Mouse (Mus musculus) C2C12 (cell line): ENCODE results near the gene Serpina6.

ENCODE experiments used
- CTCF ChIP-seq: IDR thresholded peaks from one replicate; pipeline ENCODE4 v1.5.1; 2011; ENCODE audit not compliant: control insufficient read depth, insufficient read depth, insufficient read length
- MAX ChIP-seq: IDR thresholded peaks from one replicate; pipeline ENCODE4 v1.6.1; 2011; ENCODE audit warnings: mild to moderate bottlenecking, control low read depth
- MYOD1 ChIP-seq: IDR thresholded peaks from one replicate; pipeline ENCODE4 v1.6.1; 2011; ENCODE audit warnings: low read depth; ENCODE audit not compliant: control insufficient read depth, insufficient read length
- USF1 ChIP-seq: IDR thresholded peaks from one replicate; pipeline ENCODE4 v1.6.1; 2011; ENCODE audit warnings: low read depth, mild to moderate bottlenecking, control low read depth, moderate library complexity

DNA sequence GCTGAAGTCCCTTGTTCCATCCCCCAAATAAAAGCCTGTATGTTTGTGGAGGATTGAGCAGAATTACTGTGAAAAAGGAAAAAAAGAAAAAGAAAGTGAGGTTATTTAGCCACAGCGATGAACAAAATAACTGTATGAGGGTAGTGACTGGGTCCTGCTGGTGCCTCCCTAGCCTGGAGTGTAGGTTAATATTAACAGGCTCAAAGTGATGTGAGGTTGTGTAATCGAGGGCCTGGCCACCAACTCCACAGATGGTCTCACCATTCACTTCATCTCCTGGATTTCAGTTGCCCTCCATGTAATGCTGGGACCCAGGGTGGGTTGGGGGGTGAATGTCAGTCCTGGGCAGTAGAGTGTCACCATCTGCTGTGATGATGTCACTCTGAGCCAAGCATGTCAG lies 24.7 kb upstream of the Serpina6 start:
- TF ChIP-seq CTCF, result no peak
- TF ChIP-seq USF1, result no peak
- TF ChIP-seq MYOD1, result no peak
- TF ChIP-seq MAX, result no peak
